Mouse (Mus musculus) testis, adult 2 months (tissue): ENCODE measurements at regions not wholly inside any gene's neighbourhood (a gene's known extent, or its start where the extent isn't known, plus 50 kb on each side); places are given as distances from the start of the nearest gene placed in this dataset.

Experiments
- CTCF ChIP-seq: fragments of 200-500 bp; IDR thresholded peaks from 2 replicates; pipeline ENCODE4 v1.5.1; 2012; ENCODE audit warnings: low read depth, mild to moderate bottlenecking, inconsistent platforms, low read length, moderate library complexity; ENCODE audit not compliant: control insufficient read depth, insufficient read depth, insufficient replicate concordance
- POLR2A ChIP-seq: fragments of 200-500 bp; IDR thresholded peaks from 2 replicates; pipeline ENCODE4 v1.6.1; 2012; ENCODE audit warnings: low read depth, mild to moderate bottlenecking, inconsistent platforms, low read length, moderate library complexity; ENCODE audit not compliant: control insufficient read depth

DNA sequence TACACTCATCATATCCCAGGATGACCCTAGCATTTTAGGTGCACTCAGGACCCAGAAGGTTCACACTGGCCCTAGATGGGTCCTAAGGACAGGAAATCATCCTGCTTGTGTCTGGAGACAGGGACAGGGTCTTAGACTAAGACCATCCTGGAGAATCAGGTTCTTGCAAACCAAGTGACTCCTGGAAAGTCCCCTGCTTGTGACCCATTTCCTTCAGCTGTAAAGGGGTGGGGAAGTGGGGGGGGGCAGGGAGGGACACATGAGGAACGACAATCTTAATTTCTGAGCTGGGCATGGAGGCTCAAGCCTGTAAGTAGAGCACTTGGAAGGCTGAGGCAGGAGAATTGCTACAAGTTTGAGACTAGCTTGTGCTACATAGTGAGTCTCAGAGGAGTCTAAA is 88.2 kb upstream of the Haao start:
- TF ChIP-seq CTCF (no peak), POLR2A (no peak)
